Mouse (Mus musculus): ENCODE results near the gene Stab1. TPM values are rescaled to one million over a fixed set of nuclear protein-coding genes. Genes with fewer than 3 reads are reported as not detected.
A peak's percentile ranks its signal among the peaks of the same experiment; 100 is the strongest.

Gene Stab1
- total and polyA plus RNA-seq, 2 experiments from 2014 or later: 11.4 to 21.9 TPM

- Histone ChIP-seq H3K9me3 (ENCODE audit: low read length) (no peaks in the 10 kb centered on the region), H3K4me2 (ENCODE audit: low read depth) (no peak overlapping the region), H3K36me3 (ENCODE audit: insufficient read depth) (peaks cover 80% of the 10 kb centered on the region), H3K27ac (ENCODE audit: low read depth, low read length) (no peak overlapping the region), H3K9ac (no peak overlapping the region), H3K4me3 (ENCODE audit: low read depth, low read length) (no peak overlapping the region), H3K27me3 (ENCODE audit: insufficient read depth, low read length) (no peaks in the 10 kb centered on the region), H3K4me1 (ENCODE audit: insufficient read depth) (no peaks in the 10 kb centered on the region)
- 88% methylated on average over 7 of the region's 7 CpGs for WGBS
- DNase-seq (no peak), ATAC-seq (no peak)
- no peak for TF ChIP-seq CTCF (IDR thresholded peaks at IDR 0.05; ENCODE audit: low read depth)
Observed at GRCm38 (mm10) chr14:31173537-31173936, 5.1 kb upstream of the Stab1 start.

- ATAC-seq: no peak
- 84% methylated on average over 18 of the region's 18 CpGs for WGBS
Observed at GRCm38 (mm10) chr14:31172781-31173455, 4.5 kb upstream of the Stab1 start.

DNA sequence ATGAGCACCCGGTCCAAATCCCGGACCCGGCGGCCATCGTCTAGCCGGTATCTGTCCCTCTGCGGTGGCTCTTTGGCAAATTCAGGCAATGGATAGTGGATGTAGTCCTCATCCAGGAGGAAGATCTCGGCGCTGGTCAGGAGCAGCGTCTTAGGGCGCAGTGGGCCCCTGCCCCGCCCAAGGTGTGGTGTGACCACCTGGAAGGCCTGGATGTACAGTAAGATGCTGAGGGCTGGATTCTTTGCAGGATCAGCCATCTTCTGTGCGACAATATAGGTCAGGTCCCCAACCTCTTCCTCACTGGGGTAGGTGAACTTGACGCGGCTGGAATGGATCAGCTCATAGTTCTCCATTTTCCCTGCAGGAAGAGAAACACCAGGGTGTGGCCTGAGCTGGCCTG, 3.4 kb upstream of the Stab1 start:
- Histone ChIP-seq H3K4me3 (ENCODE audit: low read depth, low read length) (no peak overlapping the region), H3K36me3 (ENCODE audit: insufficient read depth) (peaks cover 64% of the 10 kb centered on the region), H3K4me2 (ENCODE audit: low read depth) (no peak overlapping the region), H3K9ac (no peak overlapping the region), H3K9me3 (ENCODE audit: low read length) (no peaks in the 10 kb centered on the region), H3K27ac (ENCODE audit: low read depth, low read length) (no peak overlapping the region), H3K4me1 (ENCODE audit: insufficient read depth) (no peaks in the 10 kb centered on the region), H3K27me3 (ENCODE audit: insufficient read depth, low read length) (no peaks in the 10 kb centered on the region)
- ATAC-seq (no peak), DNase-seq (no peak)
- no peak for TF ChIP-seq CTCF (IDR thresholded peaks at IDR 0.05; ENCODE audit: low read depth)
- 96% methylated on average over 15 of the region's 15 CpGs for WGBS

More at GRCm38 (mm10) chr14:31172781-31173455, 4.5 kb upstream of the Stab1 start:
- no peak for TF ChIP-seq CTCF (IDR thresholded peaks at IDR 0.05; ENCODE audit: low read depth)
- H3K4me1 ChIP-seq (ENCODE audit: insufficient read depth): no peaks in the 10 kb centered on the region
- H3K9ac ChIP-seq: no peak overlapping the region
- no peak overlapping the region for H3K4me3 ChIP-seq (ENCODE audit: low read depth, low read length)
- H3K27me3 ChIP-seq (ENCODE audit: insufficient read depth, low read length): no peaks in the 10 kb centered on the region
- DNase-seq: no peak
- H3K9me3 ChIP-seq (ENCODE audit: low read length): no peaks in the 10 kb centered on the region
- H3K27ac ChIP-seq (ENCODE audit: low read depth, low read length): no peak overlapping the region
- peaks cover 75% of the 10 kb centered on the region for H3K36me3 ChIP-seq (ENCODE audit: insufficient read depth)
- no peak overlapping the region for H3K4me2 ChIP-seq (ENCODE audit: low read depth)

DNA sequence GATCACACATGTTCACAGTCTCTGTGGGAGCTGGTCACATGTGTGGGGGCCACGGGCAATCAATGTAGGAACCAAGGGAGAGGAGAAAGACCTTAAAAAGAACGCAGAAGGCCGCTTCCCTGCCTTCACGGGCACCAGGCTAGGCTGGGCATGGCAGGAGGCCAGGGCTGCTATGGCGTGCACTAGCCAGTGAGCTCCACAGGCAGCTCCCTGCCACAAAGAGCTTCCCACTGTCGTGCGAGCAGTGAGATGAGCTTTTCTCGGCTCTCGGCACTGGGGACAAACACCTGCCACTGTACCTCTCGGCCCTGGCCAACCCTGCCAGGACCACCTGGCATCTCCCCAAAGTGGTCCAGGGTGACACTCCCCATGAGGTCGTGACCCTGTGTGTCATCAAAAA, 2.9 kb upstream of the Stab1 start:
- no peak overlapping the region for H3K9ac ChIP-seq
- H3K4me1 ChIP-seq (ENCODE audit: insufficient read depth): no peaks in the 10 kb centered on the region
- no peak overlapping the region for H3K27ac ChIP-seq (ENCODE audit: low read depth, low read length)
- H3K36me3 ChIP-seq (ENCODE audit: insufficient read depth): peaks cover 60% of the 10 kb centered on the region
- ATAC-seq: no peak
- WGBS: 66% methylated on average over 11 of the region's 11 CpGs
- H3K4me2 ChIP-seq (ENCODE audit: low read depth): no peak overlapping the region
- no peak overlapping the region for H3K4me3 ChIP-seq (ENCODE audit: low read depth, low read length)
- no peaks in the 10 kb centered on the region for H3K27me3 ChIP-seq (ENCODE audit: insufficient read depth, low read length)
- TF ChIP-seq CTCF (IDR thresholded peaks at IDR 0.05; ENCODE audit: low read depth): no peak
- DNase-seq: no peak
- H3K9me3 ChIP-seq (ENCODE audit: low read length): no peaks in the 10 kb centered on the region

GRCm38 (mm10) chr14:31170963-31171362, 2.5 kb upstream of the Stab1 start:
- Histone ChIP-seq H3K4me3 (ENCODE audit: low read depth, low read length) (no peak overlapping the region), H3K27me3 (ENCODE audit: insufficient read depth, low read length) (no peaks in the 10 kb centered on the region), H3K9me3 (ENCODE audit: low read length) (no peaks in the 10 kb centered on the region), H3K9ac (no peak overlapping the region), H3K36me3 (ENCODE audit: insufficient read depth) (peaks cover 56% of the 10 kb centered on the region), H3K4me1 (ENCODE audit: insufficient read depth) (no peaks in the 10 kb centered on the region), H3K27ac (ENCODE audit: low read depth, low read length) (no peak overlapping the region), H3K4me2 (ENCODE audit: low read depth) (no peak overlapping the region)
- WGBS: 79% methylated on average over 13 of the region's 13 CpGs
- TF ChIP-seq CTCF (IDR thresholded peaks at IDR 0.05; ENCODE audit: low read depth): no peak
- ATAC-seq (no peak), DNase-seq (no peak)

DNA sequence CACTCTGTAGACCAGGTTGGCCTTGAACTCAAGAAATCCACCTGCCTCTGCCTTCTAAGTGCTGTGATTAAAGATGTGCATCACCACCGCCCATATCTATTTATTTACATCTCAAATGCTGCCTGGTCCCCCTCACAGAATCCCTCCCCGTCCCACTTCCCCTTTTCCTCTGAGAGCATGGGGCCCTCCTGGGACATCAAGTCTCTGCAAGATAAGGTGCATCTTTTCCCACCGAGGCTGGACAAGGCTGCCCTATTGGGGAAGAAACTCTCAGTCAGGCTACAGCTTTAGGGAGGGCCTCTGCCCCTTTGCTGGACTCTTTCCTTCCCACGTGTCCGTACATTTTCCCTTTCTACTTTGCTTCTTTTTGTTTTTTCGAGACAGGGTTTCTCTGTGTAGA, 1.1 kb upstream of the Stab1 start:
- no peak overlapping the region for H3K4me3 ChIP-seq (ENCODE audit: low read depth, low read length)
- H3K4me2 ChIP-seq (ENCODE audit: low read depth): no peak overlapping the region
- no peaks in the 10 kb centered on the region for H3K4me1 ChIP-seq (ENCODE audit: insufficient read depth)
- H3K9ac ChIP-seq: no peak overlapping the region
- ATAC-seq (no peak), DNase-seq (no peak)
- no peak for TF ChIP-seq CTCF (IDR thresholded peaks at IDR 0.05; ENCODE audit: low read depth)
- H3K27me3 ChIP-seq (ENCODE audit: insufficient read depth, low read length): no peaks in the 10 kb centered on the region
- H3K9me3 ChIP-seq (ENCODE audit: low read length): no peaks in the 10 kb centered on the region
- 85% methylated on average over 6 of the region's 6 CpGs for WGBS
- 0 out of 2 replicates have a peak overlapping the region, but pooled peaks have one; percentile 15 for H3K27ac ChIP-seq (ENCODE audit: low read depth, low read length)
- peaks cover 41% of the 10 kb centered on the region for H3K36me3 ChIP-seq (ENCODE audit: insufficient read depth)

GRCm38 (mm10) chr14:31166827-31167226, 1.6 kb downstream of the Stab1 start:
- Histone ChIP-seq H3K27ac (ENCODE audit: low read depth, low read length) (no peak overlapping the region), H3K27me3 (ENCODE audit: insufficient read depth, low read length) (no peaks in the 10 kb centered on the region)
- WGBS: 43% methylated on average over 9 of the region's 9 CpGs

More at GRCm38 (mm10) chr14:31166827-31167226, 1.6 kb downstream of the Stab1 start:
- Histone ChIP-seq H3K9me3 (ENCODE audit: low read length) (no peaks in the 10 kb centered on the region), H3K4me2 (ENCODE audit: low read depth) (no peak overlapping the region), H3K4me3 (ENCODE audit: low read depth, low read length) (no peak overlapping the region), H3K4me1 (ENCODE audit: insufficient read depth) (no peaks in the 10 kb centered on the region), H3K9ac (no peak overlapping the region), H3K36me3 (ENCODE audit: insufficient read depth) (peaks cover 14% of the 10 kb centered on the region)
- no peak for DNase-seq
- TF ChIP-seq CTCF (IDR thresholded peaks at IDR 0.05; ENCODE audit: low read depth): no peak
- no peak for ATAC-seq

All from forebrain, postnatal 0 days (tissue).